Mouse (Mus musculus) liver, adult 2 months (tissue): ENCODE measurements around the gene Npepl1.

Experiments used
- CTCF ChIP-seq: fragments of 200-500 bp; IDR thresholded peaks from 2 replicates; pipeline ENCODE4 v1.5.1; 2011; ENCODE audit warnings: low read depth, low read length, control low read depth
- POLR2A ChIP-seq: fragments of 200-500 bp; IDR thresholded peaks from 2 replicates; pipeline ENCODE4 v1.6.1; 2011; ENCODE audit warnings: low read length, control low read depth; ENCODE audit not compliant: insufficient read depth; ENCODE audit errors: extremely low read depth

DNA sequence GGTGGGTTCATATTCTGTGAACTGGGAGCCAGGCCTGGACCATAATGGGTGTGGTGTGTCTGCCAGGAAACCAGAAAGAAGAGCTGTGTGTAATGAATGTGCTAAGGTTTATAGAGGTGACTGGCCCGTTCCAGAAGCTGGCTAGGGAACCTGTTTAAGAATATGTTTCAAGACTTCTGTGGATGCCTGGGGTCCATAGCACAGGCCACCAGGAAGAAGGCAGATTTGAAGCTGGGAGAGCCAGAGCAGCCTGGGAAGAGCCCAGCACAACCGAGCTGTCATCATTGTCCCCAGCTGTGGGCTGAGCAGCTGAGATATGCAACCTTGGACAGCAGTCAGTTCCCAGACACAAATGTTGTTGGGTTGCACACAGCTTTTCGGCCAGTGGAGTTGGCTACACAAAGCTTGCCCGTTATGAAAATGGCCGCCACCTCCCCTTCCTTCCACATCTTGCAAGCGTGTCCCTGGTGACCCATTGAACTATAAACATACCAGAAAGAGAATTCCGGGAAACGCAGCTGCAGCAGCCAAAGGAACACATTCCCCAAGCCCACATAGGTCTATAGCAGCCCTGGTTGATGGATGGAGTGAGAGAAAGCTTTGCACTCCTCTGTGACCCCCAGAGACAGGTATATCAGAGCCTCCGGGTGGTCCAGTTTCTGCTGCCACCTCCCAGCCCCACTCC lies 46.5 kb upstream of the Npepl1 start:
- no peak for TF ChIP-seq CTCF
- TF ChIP-seq POLR2A, result no peak
